In the genomic region with DNA sequence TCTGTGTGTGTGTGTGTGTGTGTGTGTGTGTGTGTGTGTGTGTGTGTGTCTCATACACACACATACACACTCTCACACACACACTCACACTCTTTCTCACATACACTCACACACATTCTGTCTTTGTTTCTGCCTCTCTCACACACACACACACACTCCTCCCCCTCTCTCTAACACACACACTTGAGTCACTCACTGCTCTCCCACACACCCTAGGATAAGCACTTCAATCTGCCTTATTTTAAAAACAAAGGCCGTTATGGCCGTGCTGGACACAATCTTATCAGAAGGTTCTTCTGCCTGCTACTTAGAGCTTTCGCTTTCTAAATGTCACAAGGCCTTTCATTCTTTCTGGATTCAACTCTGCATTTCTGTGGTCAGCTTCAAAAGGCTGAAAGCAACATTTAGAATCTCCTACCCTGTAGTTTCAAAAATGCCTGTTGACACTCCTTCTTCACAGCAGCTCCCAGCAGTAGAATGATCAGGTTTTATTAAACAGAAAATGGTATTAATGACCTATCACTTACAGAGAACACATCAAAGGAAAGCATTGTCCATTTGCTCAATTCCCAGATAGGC, we compare ENCODE assay signal across 15 mouse cellular contexts.
DNase-seq lines count a peak whose midpoint lies in the region; ATAC-seq and TF ChIP-seq lines count a peak whose summit lies in the region.
"Had no signal": no experiment of that assay in that cellular context is flagged by ENCODE, and none has a peak within 500 bp of the region (broad histone marks: within the 10 kb centered on the region; RNA-seq: fewer than 3 reads in every experiment).

No protein-coding gene starts in this region.

- no peaks in the 10 kb centered on the region for H3K36me3 ChIP-seq in heart, adult 2 months (ENCODE audit: control insufficient read depth, insufficient read depth, low read length)
- H3K36me3 ChIP-seq in heart, embryonic 13.5 days = peaks cover 71% of the 10 kb centered on the region
- H3K36me3 ChIP-seq in forebrain, embryonic 13.5 days (ENCODE audit: poor library complexity, severe bottlenecking) = peaks cover 33% of the 10 kb centered on the region

- DNase-seq in heart, adult 2 months = no peak
- DNase-seq in heart, postnatal 4 days = no peak
- peak; percentile 37 for DNase-seq in ovary, adult 18-20 months (ENCODE audit: low spot score)
- DNase-seq in ovary, postnatal 36 days (ENCODE audit: low spot score) = no peak
- DNase-seq in testis, postnatal 14 days (ENCODE audit: low spot score) = peak; percentile 13
- no peak for DNase-seq in kidney, postnatal 25 days
- DNase-seq: adrenal gland, adult 8-10 months; cerebellum, adult 11-12 months; kidney, adult 11 months; kidney, postnatal 36 days; right cerebral cortex, postnatal 14 days had no signal

- ATAC-seq in heart, embryonic 13.5 days (ENCODE audit: extremely low read depth, insufficient number of reproducible peaks, low FRiP score, low TSS enrichment) = no peak
- no peak for ATAC-seq in forebrain, embryonic 13.5 days
- ATAC-seq: CD4-positive, CD25-positive, alpha-beta regulatory T cell, adult 4 months had no signal

- no peak for TF ChIP-seq EP300 in heart, adult 2 months (IDR thresholded peaks at IDR 0.05; ENCODE audit: insufficient read depth, low read depth, low read length)

- WGBS in heart, adult 2 months = 36% methylated on average over 3 of the region's 3 CpGs
- WGBS in heart, embryonic 13.5 days = 26% methylated on average over 3 of the region's 3 CpGs
- 89% methylated on average over 3 of the region's 3 CpGs for WGBS in forebrain, embryonic 13.5 days

- peak overlapping the region; percentile 55 for H3K27ac ChIP-seq in heart, adult 2 months
- H3K27ac ChIP-seq in heart, embryonic 13.5 days (replicated peaks) = peak overlapping the region; percentile 79
- no peak overlapping the region for H3K27ac ChIP-seq in forebrain, embryonic 13.5 days
- H3K27ac ChIP-seq: limb, embryonic 15.5 days had no signal

- no peaks in the 10 kb centered on the region for H3K9me3 ChIP-seq in heart, embryonic 13.5 days
- no peaks in the 10 kb centered on the region for H3K9me3 ChIP-seq in forebrain, embryonic 13.5 days (replicated peaks)
- H3K9me3 ChIP-seq: limb, embryonic 15.5 days had no signal

- intact Hi-C loops in heart, adult 2 months (cut with DNase I) = no loop called here

- H3K4me2 ChIP-seq in heart, embryonic 13.5 days = peak overlapping the region; percentile 24
- H3K4me2 ChIP-seq in forebrain, embryonic 13.5 days = no peak overlapping the region
- H3K4me2 ChIP-seq: limb, embryonic 15.5 days had no signal

- H3K9ac ChIP-seq in heart, adult 2 months (ENCODE audit: low read depth, low read length) = no peak overlapping the region
- H3K9ac ChIP-seq in heart, embryonic 13.5 days = peak overlapping the region; percentile 56
- no peak overlapping the region for H3K9ac ChIP-seq in forebrain, embryonic 13.5 days
- H3K9ac ChIP-seq: limb, embryonic 15.5 days had no signal

- no peak for TF ChIP-seq POLR2A in heart, adult 2 months (IDR thresholded peaks at IDR 0.05; ENCODE audit: insufficient read depth, low read depth, low read length)

- H3K4me1 ChIP-seq in heart, adult 2 months (ENCODE audit: control insufficient read depth, insufficient read depth, low read length) = no peaks in the 10 kb centered on the region
- peaks cover 17% of the 10 kb centered on the region for H3K4me1 ChIP-seq in heart, embryonic 13.5 days
- H3K4me1 ChIP-seq in forebrain, embryonic 13.5 days = no peaks in the 10 kb centered on the region

- no peak overlapping the region for H3K4me3 ChIP-seq in heart, adult 2 months
- no peak overlapping the region for H3K4me3 ChIP-seq in heart, embryonic 13.5 days
- no peak overlapping the region for H3K4me3 ChIP-seq in forebrain, embryonic 13.5 days
- H3K4me3 ChIP-seq: limb, embryonic 15.5 days had no signal

- no peaks in the 10 kb centered on the region for H3K27me3 ChIP-seq in heart, adult 2 months (ENCODE audit: control insufficient read depth, insufficient read depth, low read length)
- no peaks in the 10 kb centered on the region for H3K27me3 ChIP-seq in heart, embryonic 13.5 days (replicated peaks)
- no peaks in the 10 kb centered on the region for H3K27me3 ChIP-seq in forebrain, embryonic 13.5 days
- H3K27me3 ChIP-seq: limb, embryonic 15.5 days had no signal

- no peak for TF ChIP-seq CTCF in heart, adult 2 months (IDR thresholded peaks at IDR 0.05)

- no peaks in the 10 kb centered on the region for H3K79me2 ChIP-seq in heart, adult 2 months (replicated peaks; ENCODE audit: control insufficient read depth, insufficient read depth, low read length)

Comparison
In these comparisons a context has a peak if more than half of its experiments do, and no peak if none do; other contexts are left out.
1. DNase-seq: peak in ovary, adult 18-20 months (single experiment) and testis, postnatal 14 days (single experiment); none in heart, adult 2 months (0 of 2), heart, postnatal 4 days (single experiment), ovary, postnatal 36 days (single experiment) and kidney, postnatal 25 days (0 of 2).